Mouse (Mus musculus) left cerebral cortex, adult 2 months (tissue): ENCODE results near the gene Zbtb6. TPM values are rescaled to one million over a fixed set of nuclear protein-coding genes. Genes with fewer than 3 reads are reported as not detected.

Source experiments
- DNase-seq, 2 experiments: peaks; one replicate each; pipeline ENCODE4 v3.0.0; 2021 to 2022; ENCODE audit warnings: low spot score in 2 of 2, mixed read lengths in 1 of 2; ENCODE audit errors: extremely low spot score in 1 of 2
- H3K27ac ChIP-seq: fragments of 200-600 bp; 2 replicates; pipeline ENCODE4 v1.8.1; 2022
- H3K4me3 ChIP-seq: fragments of 200-600 bp; 2 replicates; pipeline ENCODE4 v1.8.1; 2022
- CTCF ChIP-seq: fragments of 200-600 bp; IDR thresholded peaks from 2 replicates; pipeline ENCODE4 v1.8.1; 2022; ENCODE audit warnings: antibody characterized with exemption, mild to moderate bottlenecking, moderate library complexity
- intact Hi-C: fragments of 180-260 bp; cut with DNase I; formaldehyde crosslinking; loops from one replicate; pipeline ENCODE4 v1.15.1; 2025
- total RNA-seq, 2 experiments: library from RNA; stranded (reverse); gene quantifications; 2 replicates each; pipeline ENCODE4 v1.2.3; 2021

Gene Zbtb6
- total RNA-seq, 2 experiments from 2014 or later: 13.5 to 13.8 TPM

GRCm38 (mm10) chr2:37431609-37432008, 11.4 kb downstream of the Zbtb6 start:
- H3K27ac ChIP-seq: peak overlapping the region; percentile 93
- DNase-seq: no peak
- peak overlapping the region; percentile 78 for H3K4me3 ChIP-seq
- no peak for TF ChIP-seq CTCF
- intact Hi-C loops: no loop called here

GRCm38 (mm10) chr2:37430593-37431464, 12.1 kb downstream of the Zbtb6 start:
- peak overlapping the region; percentile 93 for H3K27ac ChIP-seq
- TF ChIP-seq CTCF: no peak; the same call in 1 of the 2 replicates
- peak; percentile 77 to 83 for DNase-seq
- intact Hi-C loops: no loop called here
- peak overlapping the region; percentile 78 for H3K4me3 ChIP-seq

- no peak overlapping the region; the same call in 1 of the 2 replicates for H3K4me3 ChIP-seq
- H3K27ac ChIP-seq: peak overlapping the region; percentile 98
- DNase-seq: no peak
- intact Hi-C loops: loop anchor here (5.0 kb wide), 1 partner anchor 64 kb away; no protein-coding TSS in a partner anchor
- TF ChIP-seq CTCF: no peak; the same call in 1 of the 2 replicates
These were observed 19.3 kb downstream of the Zbtb6 start for GRCm38 (mm10) chr2:37423671-37424070.

- TF ChIP-seq CTCF: no peak; the same call in 1 of the 2 replicates
- peak; percentile 92 to 94 for DNase-seq
- Histone ChIP-seq H3K4me3 (peak within 1 kb of the TSS; percentile 88), H3K27ac (peak within 1 kb of the TSS; percentile 98)
- intact Hi-C loops: loop anchor here (5.0 kb wide), 1 partner anchor 65 kb away; no protein-coding TSS in a partner anchor
These were observed 20.4 kb downstream of the Zbtb6 start, which contains the start of gene Rc3h2 for GRCm38 (mm10) chr2:37422306-37423304. Gene Rc3h2 (minus strand): TSS chr2:37422903.

GRCm38 (mm10) chr2:37421903-37422302, 21.1 kb downstream of the Zbtb6 start:
- Histone ChIP-seq H3K4me3 (peak overlapping the region; percentile 88), H3K27ac (peak overlapping the region; percentile 98)
- no peak for DNase-seq
- intact Hi-C loops: loop anchor here (5.0 kb wide), 1 partner anchor 65 kb away; no protein-coding TSS in a partner anchor
- TF ChIP-seq CTCF: no peak

GRCm38 (mm10) chr2:37395539-37395938, 47.4 kb downstream of the Zbtb6 start:
- intact Hi-C loops: no loop called here
- peak; percentile 45 for TF ChIP-seq CTCF
- Histone ChIP-seq H3K4me3 (no peak overlapping the region), H3K27ac (no peak overlapping the region)
- DNase-seq: no peak

GRCm38 (mm10) chr2:37382921-37383320, 60.0 kb downstream of the Zbtb6 start:
- DNase-seq: no peak
- TF ChIP-seq CTCF: no peak
- Histone ChIP-seq H3K27ac (no peak overlapping the region), H3K4me3 (no peak overlapping the region)
- intact Hi-C loops: loop anchor here (5.0 kb wide), 2 partner anchors 34 to 104 kb away; no protein-coding TSS in a partner anchor

GRCm38 (mm10) chr2:37380189-37380588, 62.8 kb downstream of the Zbtb6 start:
- H3K4me3 ChIP-seq: no peak overlapping the region
- peak; percentile 37 to 44 for DNase-seq
- intact Hi-C loops: loop anchor here (5.0 kb wide), 2 partner anchors 37 to 107 kb away; no protein-coding TSS in a partner anchor
- no peak overlapping the region for H3K27ac ChIP-seq
- peak; percentile 71 for TF ChIP-seq CTCF

- no peak for TF ChIP-seq CTCF
- DNase-seq: no peak
- H3K4me3 ChIP-seq: no peak overlapping the region
- no peak overlapping the region for H3K27ac ChIP-seq
- intact Hi-C loops: no loop called here
These were observed 67.0 kb downstream of the Zbtb6 start for GRCm38 (mm10) chr2:37376018-37376417.

Other genes starting within 250 kb of the Zbtb6 start
- gene Olfr366, start 231.6 kb downstream of the Zbtb6 start, total RNA-seq: not detected
- gene Olfr368, start 116.7 kb downstream of the Zbtb6 start, total RNA-seq: not detected
- gene Pdcl, start 83.8 kb downstream of the Zbtb6 start, total RNA-seq: 10 to 100 TPM; 25.3 TPM
- gene Rc3h2, start 20.3 kb downstream of the Zbtb6 start, total RNA-seq: 10 to 100 TPM; 81.4 to 81.6 TPM
- gene Zbtb26, start within 50 bp of the Zbtb6 start, total RNA-seq: 10 to 100 TPM in 1 of 2 experiments, 1 to 10 TPM in 1; 9.2 to 11.4 TPM
- 10 to 100 TPM; 89.1 to 92.2 TPM for gene Rabgap1, start 108 bp upstream of the Zbtb6 start, total RNA-seq
- 1 to 10 TPM; 5.6 to 5.7 TPM for gene Gpr21, start 73.2 kb upstream of the Zbtb6 start, total RNA-seq